Mouse (Mus musculus) liver, embryonic 16.5 days (tissue): ENCODE data around the gene Foxd1. TPM values are rescaled to one million over a fixed set of nuclear protein-coding genes. Genes with fewer than 3 reads are reported as not detected.

Source experiments
- ATAC-seq: fragments of 200-750 bp; cut with Nextera tagmentation; 2 replicates; pipeline ENCODE4 v1.8.0; 2017; ENCODE audit warnings: low read depth, mild to moderate bottlenecking, moderate number of reproducible peaks, moderate library complexity
- H3K27ac ChIP-seq: fragments of 300-500 bp; sonication (generic); 2 replicates; pipeline ENCODE4 v1.5.1; 2014; ENCODE audit warnings: mild to moderate bottlenecking, low read length
- H3K27me3 ChIP-seq: fragments of 300-500 bp; sonication (generic); 2 replicates; pipeline ENCODE4 v1.6.1; 2014; ENCODE audit warnings: low read depth, low read length, mixed read lengths; ENCODE audit not compliant: control insufficient read depth, insufficient read depth
- H3K36me3 ChIP-seq: fragments of 300-500 bp; sonication (generic); 2 replicates; pipeline ENCODE4 v1.6.1; 2014; ENCODE audit warnings: mild to moderate bottlenecking; ENCODE audit not compliant: control insufficient read depth, insufficient read depth
- H3K4me1 ChIP-seq: fragments of 300-500 bp; sonication (generic); 2 replicates; pipeline ENCODE4 v1.6.1; 2014; ENCODE audit warnings: low read depth, low read length, mixed read lengths; ENCODE audit not compliant: control insufficient read depth
- H3K4me2 ChIP-seq: fragments of 300-500 bp; sonication (generic); 2 replicates; pipeline ENCODE4 v1.6.1; 2014; ENCODE audit warnings: low read depth, low read length, mixed read lengths
- H3K4me3 ChIP-seq: fragments of 300-500 bp; sonication (generic); 2 replicates; pipeline ENCODE4 v1.5.1; 2014; ENCODE audit warnings: low read depth, mild to moderate bottlenecking, low read length
- H3K9ac ChIP-seq: fragments of 300-500 bp; sonication (generic); 2 replicates; pipeline ENCODE4 v1.6.1; 2014; ENCODE audit warnings: low read depth, low read length
- H3K9me3 ChIP-seq: fragments of 300-500 bp; sonication (generic); replicated peaks from 2 replicates; pipeline ENCODE4 v1.6.1; 2016; ENCODE audit warnings: low read length; ENCODE audit not compliant: control insufficient read depth
- WGBS: fragments of 180-500 bp; shearing (Covaris S2); extraction: QIAGEN DNeasy Blood & Tissue Kit; methylation state at CpG from one replicate; pipeline ENCODE4 v1.1.7; 2014; ENCODE audit not compliant: insufficient replicate concordance; 5-methylcytosine and 5-hydroxymethylcytosine counted together
- polyA plus RNA-seq: library from polyadenylated mRNA; unstranded; fragments of >200 nt; fragmentation: Nextera tagmentation; extraction: Ambion mirVana; gene quantifications from 2 replicates; pipeline ENCODE4 v1.2.1, GENCODE M21; 2015

Foxd1 gene
- polyA plus RNA-seq, 1 experiment from 2014 or later, result not detected

DNA sequence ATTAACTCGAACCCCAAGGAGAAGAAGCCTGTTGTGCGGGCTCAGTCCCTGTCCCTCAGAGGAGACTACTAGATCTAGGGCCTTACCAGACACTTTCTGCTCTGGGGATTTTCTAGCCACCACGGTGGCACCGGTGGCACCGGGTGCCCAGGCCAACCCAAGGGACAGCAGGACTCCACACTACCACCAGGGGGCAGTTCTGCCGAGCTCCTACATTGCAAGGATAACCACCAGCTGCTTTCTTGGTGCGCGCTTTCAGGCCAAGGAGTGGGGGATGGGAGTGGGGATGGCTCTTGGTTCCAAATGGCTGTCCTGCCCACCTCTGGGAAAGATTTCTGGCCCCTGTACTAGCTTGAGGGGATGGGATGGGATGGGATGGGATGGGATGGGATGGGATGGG, 2.5 kb upstream of the Foxd1 start:
- H3K4me2 ChIP-seq, result no peak overlapping the region
- no peaks in the 10 kb centered on the region for H3K9me3 ChIP-seq
- H3K4me3 ChIP-seq, result no peak overlapping the region
- no peaks in the 10 kb centered on the region for H3K36me3 ChIP-seq
- 9% methylated on average over 8 of the region's 8 CpGs for WGBS
- H3K27ac ChIP-seq, result no peak overlapping the region
- peaks cover 66% of the 10 kb centered on the region for H3K27me3 ChIP-seq
- ATAC-seq, result no peak
- H3K4me1 ChIP-seq, result peaks cover 5% of the 10 kb centered on the region
- no peak overlapping the region for H3K9ac ChIP-seq

DNA sequence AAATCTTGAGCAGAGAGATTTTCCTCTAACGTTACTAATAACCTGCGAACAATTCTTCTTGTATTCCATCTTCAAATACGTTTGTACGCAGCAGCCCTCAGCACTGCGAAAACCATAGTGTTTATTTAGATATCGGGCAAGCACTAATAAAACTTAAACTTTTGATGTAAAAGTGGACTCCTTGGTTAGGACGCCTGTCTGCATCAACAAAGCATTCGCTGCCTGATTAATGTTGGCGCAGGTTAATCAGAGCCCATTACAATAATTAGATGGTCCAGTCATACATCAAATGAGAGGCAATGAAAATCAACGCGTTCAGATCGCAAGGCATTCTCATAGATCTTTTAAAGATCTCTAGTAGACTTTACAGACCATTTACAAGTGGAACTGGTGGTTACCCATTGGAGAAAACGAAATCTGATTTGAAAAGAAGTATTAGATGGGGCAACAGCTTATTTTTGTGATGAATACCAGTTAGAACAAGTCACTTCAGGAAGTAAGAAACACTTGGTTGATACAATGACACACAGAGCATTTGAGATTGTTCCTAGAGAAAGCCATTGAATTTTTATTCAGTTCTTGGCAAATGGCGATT, 1.6 kb upstream of the Foxd1 start:
- WGBS, result 14% methylated on average over 14 of the region's 14 CpGs
- H3K27ac ChIP-seq, result no peak overlapping the region
- H3K9me3 ChIP-seq, result no peaks in the 10 kb centered on the region
- peaks cover 76% of the 10 kb centered on the region for H3K27me3 ChIP-seq
- no peak overlapping the region for H3K9ac ChIP-seq
- peaks cover 5% of the 10 kb centered on the region for H3K4me1 ChIP-seq
- no peaks in the 10 kb centered on the region for H3K36me3 ChIP-seq
- H3K4me3 ChIP-seq, result no peak overlapping the region
- ATAC-seq, result no peak
- no peak overlapping the region for H3K4me2 ChIP-seq

DNA sequence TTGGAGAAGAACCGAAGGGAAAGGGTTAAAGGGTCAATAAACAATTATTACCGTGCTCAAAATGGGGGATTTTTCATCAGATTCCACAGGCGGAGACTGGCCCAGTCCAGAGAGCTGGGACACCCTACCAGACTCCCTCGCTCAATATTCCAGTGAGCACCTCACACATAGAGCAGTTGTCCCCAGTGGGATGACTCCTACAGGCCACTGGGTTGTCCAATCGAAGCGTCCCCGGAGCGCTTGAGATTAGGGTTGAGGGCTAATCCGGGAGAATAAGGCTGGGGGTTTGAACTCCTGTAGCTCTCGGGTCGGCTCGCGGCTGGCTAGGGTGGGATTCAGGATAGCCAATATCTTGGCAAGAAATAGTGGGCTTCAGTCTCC, 343 bp upstream of the Foxd1 start:
- no peak for ATAC-seq
- H3K27ac ChIP-seq, result no peak overlapping the region
- H3K9ac ChIP-seq, result no peak overlapping the region
- no peaks in the 10 kb centered on the region for H3K9me3 ChIP-seq
- H3K4me3 ChIP-seq, result peak overlapping the region; percentile 40
- no peaks in the 10 kb centered on the region for H3K36me3 ChIP-seq
- peaks cover 88% of the 10 kb centered on the region for H3K27me3 ChIP-seq
- H3K4me1 ChIP-seq, result peaks cover 5% of the 10 kb centered on the region
- WGBS, result under 1% methylated on average over 13 of the region's 13 CpGs
- peak overlapping the region; percentile 52 for H3K4me2 ChIP-seq

- H3K27ac ChIP-seq, result no peak overlapping the region
- no peak; the same call in 1 of the 2 replicates for ATAC-seq
- WGBS, result under 1% methylated on average over 97 of the region's 102 CpGs
- peak overlapping the region; percentile 52 for H3K4me2 ChIP-seq
- H3K4me1 ChIP-seq, result peaks cover 5% of the 10 kb centered on the region
- peaks cover 95% of the 10 kb centered on the region for H3K27me3 ChIP-seq
- H3K4me3 ChIP-seq, result peak overlapping the region; percentile 40
- H3K9ac ChIP-seq, result no peak overlapping the region
- H3K36me3 ChIP-seq, result no peaks in the 10 kb centered on the region
- no peaks in the 10 kb centered on the region for H3K9me3 ChIP-seq
These were observed 973 bp downstream of the Foxd1 start for GRCm38 (mm10) chr13:98354871-98355558.

DNA sequence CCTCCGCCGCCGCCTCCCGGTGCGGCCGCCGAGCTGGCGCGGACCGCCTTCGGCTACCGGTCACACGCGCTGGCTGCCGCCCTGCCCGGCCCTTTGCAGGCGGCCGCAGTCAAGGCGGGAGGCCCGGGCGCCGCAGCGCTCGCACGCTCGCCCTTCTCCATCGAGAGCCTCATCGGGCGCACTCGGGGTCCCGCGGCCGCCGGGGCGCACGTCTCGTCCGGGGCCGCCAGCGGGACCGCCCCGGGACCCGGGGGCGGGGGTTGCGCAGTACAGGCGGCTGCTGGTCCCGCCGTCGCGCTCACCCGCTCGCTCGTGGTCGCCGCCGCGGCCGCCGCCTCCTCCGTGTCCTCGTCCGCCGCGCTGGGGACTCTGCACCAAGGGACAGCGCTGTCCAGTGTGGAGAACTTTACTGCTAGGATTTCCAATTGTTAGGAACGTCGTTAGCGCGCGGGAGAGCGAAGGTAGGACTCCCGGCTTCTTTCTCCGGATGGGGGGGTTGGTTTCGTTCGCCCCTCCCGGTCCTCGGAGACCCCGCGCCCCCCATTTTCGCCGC, 1.6 kb downstream of the Foxd1 start:
- 1% methylated on average over 58 of the region's 81 CpGs for WGBS
- no peak overlapping the region for H3K27ac ChIP-seq
- ATAC-seq, result no peak
- H3K4me2 ChIP-seq, result peak overlapping the region; percentile 52
- no peak overlapping the region for H3K9ac ChIP-seq
- peak overlapping the region; percentile 40 for H3K4me3 ChIP-seq
- peaks cover 5% of the 10 kb centered on the region for H3K4me1 ChIP-seq
- H3K27me3 ChIP-seq, result peaks cover 95% of the 10 kb centered on the region
- H3K36me3 ChIP-seq, result no peaks in the 10 kb centered on the region
- no peaks in the 10 kb centered on the region for H3K9me3 ChIP-seq

DNA sequence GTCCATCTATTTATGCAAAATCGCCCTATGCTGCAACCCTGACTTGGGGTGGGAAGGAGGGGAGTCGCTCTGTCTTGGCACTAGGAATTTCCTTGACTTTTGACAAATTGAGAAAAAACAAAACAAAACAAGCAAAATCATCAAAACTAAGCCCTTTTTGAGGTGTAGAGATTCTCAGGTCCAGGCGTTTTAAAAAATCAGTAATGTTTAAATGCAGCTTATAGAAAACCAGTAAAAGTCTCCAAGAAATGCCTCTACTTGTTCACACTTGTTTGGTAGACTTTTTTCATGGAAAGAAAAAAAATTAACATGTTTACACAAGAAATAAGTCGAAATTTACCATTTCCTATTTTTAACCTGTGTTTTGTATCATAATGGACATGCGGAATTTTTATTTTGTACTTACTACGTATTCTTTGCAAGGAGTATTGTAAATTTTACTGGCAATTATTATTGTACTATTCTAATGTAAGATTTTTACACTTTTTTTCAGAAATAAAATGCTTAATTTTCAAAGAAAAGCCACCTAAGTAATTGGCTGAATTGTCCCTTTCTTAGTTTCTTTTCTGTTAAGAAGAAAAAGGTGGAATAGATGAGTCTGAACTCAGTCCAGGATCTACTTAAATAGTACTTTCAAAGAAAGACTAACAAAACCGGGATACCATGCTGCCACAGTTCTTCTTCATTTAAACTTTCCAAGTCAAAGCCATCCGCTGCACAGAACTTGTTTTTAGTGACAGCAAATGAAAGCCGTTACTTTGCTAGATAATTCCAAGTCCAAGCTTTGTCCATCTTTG, 2.3 kb downstream of the Foxd1 start:
- peaks cover 5% of the 10 kb centered on the region for H3K4me1 ChIP-seq
- H3K9ac ChIP-seq, result no peak overlapping the region
- H3K36me3 ChIP-seq, result no peaks in the 10 kb centered on the region
- H3K27ac ChIP-seq, result no peak overlapping the region
- ATAC-seq, result no peak
- 5% methylated on average over 9 of the region's 9 CpGs for WGBS
- H3K4me3 ChIP-seq, result no peak overlapping the region
- no peaks in the 10 kb centered on the region for H3K9me3 ChIP-seq
- H3K4me2 ChIP-seq, result no peak overlapping the region
- H3K27me3 ChIP-seq, result peaks cover 95% of the 10 kb centered on the region

- Histone ChIP-seq H3K36me3 (no peaks in the 10 kb centered on the region), H3K4me1 (peaks cover 5% of the 10 kb centered on the region), H3K9ac (no peak overlapping the region), H3K9me3 (no peaks in the 10 kb centered on the region), H3K4me3 (no peak overlapping the region), H3K4me2 (no peak overlapping the region), H3K27ac (no peak overlapping the region), H3K27me3 (peaks cover 91% of the 10 kb centered on the region)
- 6% methylated on average over 6 of the region's 6 CpGs for WGBS
- ATAC-seq, result no peak
These were observed 3.0 kb downstream of the Foxd1 start for GRCm38 (mm10) chr13:98356973-98357425.

GRCm38 (mm10) chr13:98357433-98358423, 3.7 kb downstream of the Foxd1 start:
- Histone ChIP-seq H3K4me1 (peaks cover 5% of the 10 kb centered on the region), H3K27ac (no peak overlapping the region), H3K9me3 (no peaks in the 10 kb centered on the region), H3K4me2 (no peak overlapping the region), H3K36me3 (no peaks in the 10 kb centered on the region), H3K9ac (no peak overlapping the region), H3K4me3 (no peak overlapping the region), H3K27me3 (peaks cover 91% of the 10 kb centered on the region)
- no peak for ATAC-seq
- 3% methylated on average over 18 of the region's 18 CpGs for WGBS
